Mouse (Mus musculus): ENCODE measurements around the gene Ppp4r2. TPM values are rescaled to one million over a fixed set of nuclear protein-coding genes. Genes with fewer than 3 reads are reported as not detected.

Ppp4r2 gene
- total and polyA plus RNA-seq, 2 experiments from 2014 or later: 9.5 to 23.9 TPM

- Histone ChIP-seq H3K36me3 (ENCODE audit: insufficient read depth, low read length) (no peaks in the 10 kb centered on the region), H3K4me3 (ENCODE audit: low read length) (no peak overlapping the region), H3K4me1 (ENCODE audit: insufficient read depth, low read length) (no peaks in the 10 kb centered on the region), H3K9me3 (ENCODE audit: low read length) (no peaks in the 10 kb centered on the region), H3K27me3 (ENCODE audit: insufficient read depth, low read length) (no peaks in the 10 kb centered on the region), H3K27ac (no peak overlapping the region), H3K9ac (replicated peaks; ENCODE audit: low read length) (no peak overlapping the region), H3K4me2 (ENCODE audit: low read depth, low read length) (no peak overlapping the region)
- no peak for ATAC-seq
- TF ChIP-seq CTCF (IDR thresholded peaks at IDR 0.05; ENCODE audit: low read depth): no peak
- WGBS: 82% methylated on average over 6 of the region's 6 CpGs
- no peak for DNase-seq (ENCODE audit: low spot score)
These were observed 34.1 kb upstream of the Ppp4r2 start for GRCm38 (mm10) chr6:100799290-100799689.

- no peak overlapping the region for H3K4me2 ChIP-seq (ENCODE audit: low read depth, low read length)
- TF ChIP-seq CTCF (IDR thresholded peaks at IDR 0.05; ENCODE audit: low read depth): no peak
- H3K27ac ChIP-seq: no peak overlapping the region
- DNase-seq (ENCODE audit: low spot score) (no peak), ATAC-seq (no peak)
- no peaks in the 10 kb centered on the region for H3K27me3 ChIP-seq (ENCODE audit: insufficient read depth, low read length)
- no peak overlapping the region for H3K9ac ChIP-seq (replicated peaks; ENCODE audit: low read length)
- no peaks in the 10 kb centered on the region for H3K36me3 ChIP-seq (ENCODE audit: insufficient read depth, low read length)
- 91% methylated on average over 4 of the region's 4 CpGs for WGBS
- no peaks in the 10 kb centered on the region for H3K9me3 ChIP-seq (ENCODE audit: low read length)
- no peak overlapping the region for H3K4me3 ChIP-seq (ENCODE audit: low read length)
- no peaks in the 10 kb centered on the region for H3K4me1 ChIP-seq (ENCODE audit: insufficient read depth, low read length)
These were observed 33.7 kb upstream of the Ppp4r2 start for GRCm38 (mm10) chr6:100799766-100800165.

- Histone ChIP-seq H3K27ac (no peak overlapping the region), H3K4me3 (ENCODE audit: low read length) (no peak overlapping the region), H3K36me3 (ENCODE audit: insufficient read depth, low read length) (no peaks in the 10 kb centered on the region), H3K9ac (replicated peaks; ENCODE audit: low read length) (no peak overlapping the region), H3K27me3 (ENCODE audit: insufficient read depth, low read length) (no peaks in the 10 kb centered on the region), H3K4me1 (ENCODE audit: insufficient read depth, low read length) (no peaks in the 10 kb centered on the region), H3K4me2 (ENCODE audit: low read depth, low read length) (peak overlapping the region; percentile 18; the same call in 1 of the 2 replicates), H3K9me3 (ENCODE audit: low read length) (no peaks in the 10 kb centered on the region)
- ATAC-seq (peak; percentile 43; the same call in 1 of the 2 replicates), DNase-seq (ENCODE audit: low spot score) (peak; percentile 46)
- 45% methylated on average over 10 of the region's 10 CpGs for WGBS
- no peak for TF ChIP-seq CTCF (IDR thresholded peaks at IDR 0.05; ENCODE audit: low read depth)
These were observed 32.9 kb upstream of the Ppp4r2 start for GRCm38 (mm10) chr6:100800497-100800955.

GRCm38 (mm10) chr6:100802381-100803083 lies 30.9 kb upstream of the Ppp4r2 start:
- Histone ChIP-seq H3K27ac (no peak overlapping the region), H3K9me3 (ENCODE audit: low read length) (no peaks in the 10 kb centered on the region), H3K4me1 (ENCODE audit: insufficient read depth, low read length) (no peaks in the 10 kb centered on the region), H3K4me2 (ENCODE audit: low read depth, low read length) (no peak overlapping the region), H3K4me3 (ENCODE audit: low read length) (no peak overlapping the region), H3K27me3 (ENCODE audit: insufficient read depth, low read length) (no peaks in the 10 kb centered on the region), H3K36me3 (ENCODE audit: insufficient read depth, low read length) (no peaks in the 10 kb centered on the region), H3K9ac (replicated peaks; ENCODE audit: low read length) (no peak overlapping the region)
- TF ChIP-seq CTCF (IDR thresholded peaks at IDR 0.05; ENCODE audit: low read depth): no peak
- ATAC-seq (peak; percentile 63; the same call in 1 of the 2 replicates), DNase-seq (ENCODE audit: low spot score) (peak; percentile 59)
- 67% methylated on average over 13 of the region's 13 CpGs for WGBS

- Histone ChIP-seq H3K27me3 (ENCODE audit: insufficient read depth, low read length) (no peaks in the 10 kb centered on the region), H3K9ac (replicated peaks; ENCODE audit: low read length) (no peak overlapping the region), H3K4me3 (ENCODE audit: low read length) (no peak overlapping the region), H3K4me2 (ENCODE audit: low read depth, low read length) (no peak overlapping the region), H3K9me3 (ENCODE audit: low read length) (no peaks in the 10 kb centered on the region), H3K27ac (no peak overlapping the region), H3K4me1 (ENCODE audit: insufficient read depth, low read length) (no peaks in the 10 kb centered on the region), H3K36me3 (ENCODE audit: insufficient read depth, low read length) (no peaks in the 10 kb centered on the region)
- DNase-seq (ENCODE audit: low spot score) (no peak), ATAC-seq (no peak)
- WGBS: 94% methylated on average over 3 of the region's 3 CpGs
- TF ChIP-seq CTCF (IDR thresholded peaks at IDR 0.05; ENCODE audit: low read depth): no peak
These were observed 30.2 kb upstream of the Ppp4r2 start for GRCm38 (mm10) chr6:100803250-100803649.

- Histone ChIP-seq H3K4me1 (ENCODE audit: insufficient read depth, low read length) (no peaks in the 10 kb centered on the region), H3K4me3 (ENCODE audit: low read length) (no peak overlapping the region), H3K4me2 (ENCODE audit: low read depth, low read length) (no peak overlapping the region), H3K9ac (replicated peaks; ENCODE audit: low read length) (no peak overlapping the region), H3K27ac (no peak overlapping the region), H3K27me3 (ENCODE audit: insufficient read depth, low read length) (no peaks in the 10 kb centered on the region), H3K36me3 (ENCODE audit: insufficient read depth, low read length) (no peaks in the 10 kb centered on the region), H3K9me3 (ENCODE audit: low read length) (no peaks in the 10 kb centered on the region)
- DNase-seq (ENCODE audit: low spot score): no peak
- no peak for ATAC-seq
- 90% methylated on average over 9 of the region's 9 CpGs for WGBS
- no peak for TF ChIP-seq CTCF (IDR thresholded peaks at IDR 0.05; ENCODE audit: low read depth)
These were observed 26.2 kb upstream of the Ppp4r2 start for GRCm38 (mm10) chr6:100807187-100807586.

- no peak for ATAC-seq
- TF ChIP-seq CTCF (IDR thresholded peaks at IDR 0.05; ENCODE audit: low read depth): no peak
These were observed 25.7 kb upstream of the Ppp4r2 start for GRCm38 (mm10) chr6:100807746-100808145.

More at GRCm38 (mm10) chr6:100807746-100808145, 25.7 kb upstream of the Ppp4r2 start:
- no peak for DNase-seq (ENCODE audit: low spot score)
- Histone ChIP-seq H3K27me3 (ENCODE audit: insufficient read depth, low read length) (no peaks in the 10 kb centered on the region), H3K9me3 (ENCODE audit: low read length) (no peaks in the 10 kb centered on the region), H3K27ac (no peak overlapping the region), H3K4me3 (ENCODE audit: low read length) (no peak overlapping the region), H3K4me2 (ENCODE audit: low read depth, low read length) (no peak overlapping the region), H3K9ac (replicated peaks; ENCODE audit: low read length) (no peak overlapping the region), H3K4me1 (ENCODE audit: insufficient read depth, low read length) (no peaks in the 10 kb centered on the region), H3K36me3 (ENCODE audit: insufficient read depth, low read length) (no peaks in the 10 kb centered on the region)
- WGBS: 71% methylated on average over 1 of the region's 1 CpGs

All from hindbrain, postnatal 0 days (tissue).